ENCODE assay signal across 10 mouse cellular contexts in genomic region chr11:117233818-117234217, GRCm38 (mm10). TPM values are rescaled to one million over a fixed set of nuclear protein-coding genes. Genes with fewer than 3 reads are reported as not detected.
A peak's percentile ranks its signal among the peaks of the same experiment; 100 is the strongest.
DNase-seq lines count a peak whose midpoint lies in the region; ATAC-seq lines count a peak whose summit lies in the region.
"Had no signal": no experiment of that assay in that cellular context is flagged by ENCODE, and none has a peak within 500 bp of the region (broad histone marks: within the 10 kb centered on the region; RNA-seq: fewer than 3 reads in every experiment).

No protein-coding gene starts in this region.

- no peak for ATAC-seq in heart, embryonic 15.5 days (replicated peaks; ENCODE audit: insufficient number of reproducible peaks, insufficient read depth, low FRiP score, low read depth)
- ATAC-seq in neural tube, embryonic 11.5 days (ENCODE audit: insufficient read depth, low FRiP score, low TSS enrichment) = no peak
- no peak for ATAC-seq in limb, embryonic 11.5 days (ENCODE audit: insufficient number of reproducible peaks, low FRiP score, low TSS enrichment, low read depth)

- peak overlapping the region; percentile 70 for H3K4me2 ChIP-seq in heart, embryonic 15.5 days
- no peak overlapping the region for H3K4me2 ChIP-seq in neural tube, embryonic 11.5 days (ENCODE audit: low read depth)
- peak overlapping the region; percentile 20 for H3K4me2 ChIP-seq in limb, embryonic 11.5 days (ENCODE audit: low read depth, severe bottlenecking)
- H3K4me2 ChIP-seq: hindbrain, embryonic 13.5 days had no signal

- H3K36me3 ChIP-seq in heart, embryonic 15.5 days = no peaks in the 10 kb centered on the region
- no peaks in the 10 kb centered on the region for H3K36me3 ChIP-seq in neural tube, embryonic 11.5 days (ENCODE audit: control insufficient read depth, insufficient read depth, low read length)
- no peaks in the 10 kb centered on the region for H3K36me3 ChIP-seq in limb, embryonic 11.5 days (ENCODE audit: control insufficient read depth, insufficient read depth, low read length)
- H3K36me3 ChIP-seq: hindbrain, embryonic 13.5 days had no signal

- no peak for DNase-seq in heart, postnatal 10 days
- DNase-seq in neural tube, embryonic 11.5 days (ENCODE audit: low spot score) = no peak
- DNase-seq in neural tube, embryonic 10.5 days (ENCODE audit: extremely low spot score, low spot score) = no peak
- no peak for DNase-seq in limb, embryonic 11.5 days (ENCODE audit: low spot score)
- peak; percentile 46 to 74 for DNase-seq in thymus, postnatal 36 days
- DNase-seq in c-Kit-positive CD71-positive TER-119-positive erythroid progenitor cells, embryonic 14.5 days (ENCODE audit: low spot score) = no peak
- no peak for DNase-seq in spleen, postnatal 4 days (ENCODE audit: low spot score in 2 of 2)
- DNase-seq: lung, adult 18-20 months had no signal

- 0 out of 2 replicates have a peak, but pooled peaks cover 4% of the 10 kb centered on the region for H3K27me3 ChIP-seq in heart, embryonic 15.5 days
- H3K27me3 ChIP-seq in neural tube, embryonic 11.5 days (ENCODE audit: control insufficient read depth, insufficient read depth, low read length) = no peaks in the 10 kb centered on the region
- no peaks in the 10 kb centered on the region for H3K27me3 ChIP-seq in limb, embryonic 11.5 days (ENCODE audit: control insufficient read depth, insufficient read depth, low read length)

- no peak overlapping the region for H3K27ac ChIP-seq in heart, embryonic 15.5 days
- no peak overlapping the region for H3K27ac ChIP-seq in neural tube, embryonic 11.5 days (ENCODE audit: low read depth, low read length)
- no peak overlapping the region for H3K27ac ChIP-seq in limb, embryonic 11.5 days (replicated peaks; ENCODE audit: low read depth, low read length)
- H3K27ac ChIP-seq: hindbrain, embryonic 13.5 days had no signal

- 56% methylated on average over 8 of the region's 8 CpGs for WGBS in heart, embryonic 15.5 days
- WGBS in neural tube, embryonic 11.5 days = 60% methylated on average over 8 of the region's 8 CpGs
- 47% methylated on average over 8 of the region's 8 CpGs for WGBS in limb, embryonic 11.5 days

- H3K9me3 ChIP-seq in heart, embryonic 15.5 days (replicated peaks) = no peaks in the 10 kb centered on the region
- H3K9me3 ChIP-seq in neural tube, embryonic 11.5 days (ENCODE audit: control insufficient read depth, low read length) = no peaks in the 10 kb centered on the region
- no peaks in the 10 kb centered on the region for H3K9me3 ChIP-seq in limb, embryonic 11.5 days (ENCODE audit: control insufficient read depth, low read length)
- H3K9me3 ChIP-seq: hindbrain, embryonic 13.5 days had no signal

- intact Hi-C loops in heart, postnatal 10 days (cut with DNase I) = no loop called here

- H3K9ac ChIP-seq in heart, embryonic 15.5 days = no peak overlapping the region
- peak overlapping the region; percentile 22; the same call in 1 of the 2 replicates for H3K9ac ChIP-seq in neural tube, embryonic 11.5 days (ENCODE audit: low read length)
- H3K9ac ChIP-seq in limb, embryonic 11.5 days (ENCODE audit: low read length) = no peak overlapping the region
- H3K9ac ChIP-seq: hindbrain, embryonic 13.5 days had no signal

- H3K4me1 ChIP-seq in heart, embryonic 15.5 days (replicated peaks) = peaks cover 52% of the 10 kb centered on the region
- peaks cover 12% of the 10 kb centered on the region; the same call in 1 of the 2 replicates for H3K4me1 ChIP-seq in neural tube, embryonic 11.5 days (ENCODE audit: control insufficient read depth, insufficient read depth, low read length)
- peaks cover 33% of the 10 kb centered on the region for H3K4me1 ChIP-seq in limb, embryonic 11.5 days (ENCODE audit: control insufficient read depth, insufficient read depth, low read length)

- H3K4me3 ChIP-seq in heart, embryonic 15.5 days = no peak overlapping the region
- no peak overlapping the region for H3K4me3 ChIP-seq in neural tube, embryonic 11.5 days (ENCODE audit: low read depth, low read length)
- no peak overlapping the region for H3K4me3 ChIP-seq in limb, embryonic 11.5 days (ENCODE audit: low read depth, low read length)
- H3K4me3 ChIP-seq: hindbrain, embryonic 13.5 days had no signal

RNA-seq across cellular contexts. Expression of gene Sept9, which starts 34.4 kb away (rescaled TPM):
- 50.6 and 76.8 TPM in 2 replicates for polyA plus RNA-seq in heart, embryonic 15.5 days (2015; fragmentation: Nextera tagmentation; extraction: Ambion mirVana)
- total RNA-seq in heart, postnatal 10 days (2021) = 10 to 100 TPM; 70.0 to 71.1 TPM
- 173 and 183 TPM in 2 replicates for polyA plus RNA-seq in neural tube, embryonic 11.5 days (2014; fragmentation: Nextera tagmentation; extraction: Ambion mirVana)
- 208 and 226 TPM in 2 replicates for polyA plus RNA-seq in limb, embryonic 11.5 days (2014; fragmentation: Nextera tagmentation; extraction: Ambion mirVana)

Comparison
In these comparisons a context has a peak if more than half of its experiments do, and no peak if none do; other contexts are left out.
1. DNase-seq: peak in thymus, postnatal 36 days (2 of 2); none in heart, postnatal 10 days (0 of 2), neural tube, embryonic 11.5 days (single experiment), neural tube, embryonic 10.5 days (single experiment), limb, embryonic 11.5 days (single experiment), c-Kit-positive CD71-positive TER-119-positive erythroid progenitor cells, embryonic 14.5 days (single experiment) and spleen, postnatal 4 days (0 of 2).